Mouse (Mus musculus): ENCODE measurements at regions not wholly inside any gene's neighbourhood (a gene's known extent, or its start where the extent isn't known, plus 50 kb on each side); places are given as distances from the start of the nearest gene placed in this dataset.
A peak's percentile ranks its signal among the peaks of the same experiment; 100 is the strongest.

- DNase-seq (ENCODE audit: low spot score in 2 of 2), result no peak
Observed at GRCm38 (mm10) chr11:112979413-112979812, 197.4 kb downstream of the Sox9 start.

- DNase-seq (ENCODE audit: low spot score in 2 of 2), result peak in 1 of 2 experiments; percentile 40
Observed at GRCm38 (mm10) chr11:112982165-112982801, 200.3 kb downstream of the Sox9 start.

- DNase-seq (ENCODE audit: low spot score in 2 of 2), result peak in 1 of 2 experiments; percentile 62
Observed at GRCm38 (mm10) chr11:112982802-112983591, 201.0 kb downstream of the Sox9 start.

- DNase-seq (ENCODE audit: low spot score in 2 of 2), result no peak
Observed at GRCm38 (mm10) chr11:112986029-112986573, 204.1 kb downstream of the Sox9 start.

- no peak for DNase-seq (ENCODE audit: low spot score in 2 of 2)
Observed at GRCm38 (mm10) chr11:112987782-112988181, 205.8 kb downstream of the Sox9 start.

- no peak for DNase-seq (ENCODE audit: low spot score in 2 of 2)
Observed at GRCm38 (mm10) chr11:112988900-112989299, 206.9 kb downstream of the Sox9 start.

GRCm38 (mm10) chr11:112989981-112990512 is 208.0 kb downstream of the Sox9 start:
- no peak for DNase-seq (ENCODE audit: low spot score in 2 of 2)

GRCm38 (mm10) chr11:112990751-112991150 is 208.7 kb downstream of the Sox9 start:
- no peak for DNase-seq (ENCODE audit: low spot score in 2 of 2)

- DNase-seq (ENCODE audit: low spot score in 2 of 2), result no peak
Observed at GRCm38 (mm10) chr11:112991862-112992261, 209.8 kb downstream of the Sox9 start.

GRCm38 (mm10) chr11:112998777-112999583 is 217.0 kb downstream of the Sox9 start:
- DNase-seq (ENCODE audit: low spot score in 2 of 2), result no peak

GRCm38 (mm10) chr11:113001071-113001470 is 219.0 kb downstream of the Sox9 start:
- DNase-seq (ENCODE audit: low spot score in 2 of 2), result no peak

- no peak for DNase-seq (ENCODE audit: low spot score in 2 of 2)
Observed at GRCm38 (mm10) chr11:113005895-113006294, 223.9 kb downstream of the Sox9 start.

GRCm38 (mm10) chr11:113008521-113008920 is 226.5 kb downstream of the Sox9 start:
- DNase-seq (ENCODE audit: low spot score in 2 of 2), result no peak

- DNase-seq (ENCODE audit: low spot score in 2 of 2), result no peak
Observed at GRCm38 (mm10) chr11:113009376-113009775, 227.4 kb downstream of the Sox9 start.

GRCm38 (mm10) chr11:113010906-113011305 is 228.9 kb downstream of the Sox9 start:
- no peak for DNase-seq (ENCODE audit: low spot score in 2 of 2)

GRCm38 (mm10) chr11:113014186-113015010 is 232.4 kb downstream of the Sox9 start:
- DNase-seq (ENCODE audit: low spot score in 2 of 2), result no peak

GRCm38 (mm10) chr11:113015686-113016304 is 233.8 kb downstream of the Sox9 start:
- DNase-seq (ENCODE audit: low spot score in 2 of 2), result no peak

- DNase-seq (ENCODE audit: low spot score in 2 of 2), result no peak
Observed at GRCm38 (mm10) chr11:113016801-113017715, 235.0 kb downstream of the Sox9 start.

GRCm38 (mm10) chr11:113021533-113021932 is 239.5 kb downstream of the Sox9 start:
- DNase-seq (ENCODE audit: low spot score in 2 of 2), result no peak

Data from cerebellum, postnatal 4 days (tissue).